Mouse (Mus musculus) thymus, adult 2 months (tissue): Measurements from ENCODE around the gene Ampd3. TPM values are rescaled to one million over a fixed set of nuclear protein-coding genes. Genes with fewer than 3 reads are reported as not detected.

Experiments
- DNase-seq: peaks from one replicate; pipeline ENCODE4 v3.0.0; 2021
- H3K27ac ChIP-seq: fragments of 200-500 bp; 2 replicates; pipeline ENCODE4 v1.5.1; 2012; ENCODE audit warnings: low read length, control low read depth; ENCODE audit not compliant: control insufficient read depth, insufficient read depth
- H3K27me3 ChIP-seq: fragments of 200-500 bp; 2 replicates; pipeline ENCODE4 v1.6.1; 2012; ENCODE audit warnings: mild to moderate bottlenecking, low read length, moderate library complexity, mixed read lengths; ENCODE audit not compliant: control insufficient read depth, insufficient read depth
- H3K36me3 ChIP-seq: fragments of 200-500 bp; 2 replicates; pipeline ENCODE4 v1.6.1; 2012; ENCODE audit warnings: mild to moderate bottlenecking, low read length, moderate library complexity; ENCODE audit not compliant: control insufficient read depth, insufficient read depth
- H3K4me1 ChIP-seq: fragments of 200-500 bp; replicated peaks from 2 replicates; pipeline ENCODE4 v1.6.1; 2012; ENCODE audit warnings: low read length; ENCODE audit not compliant: control insufficient read depth, insufficient read depth
- H3K4me3 ChIP-seq: fragments of 200-500 bp; 2 replicates; pipeline ENCODE4 v1.5.1; 2012; ENCODE audit warnings: mild to moderate bottlenecking, low read length, control low read depth, moderate library complexity; ENCODE audit not compliant: control insufficient read depth, insufficient read depth
- CTCF ChIP-seq: fragments of 200-500 bp; IDR thresholded peaks from 2 replicates; pipeline ENCODE4 v1.5.1; 2012; ENCODE audit warnings: mild to moderate bottlenecking, control low read depth, low read length, moderate library complexity, borderline replicate concordance; ENCODE audit not compliant: control insufficient read depth, poor library complexity, insufficient read depth; ENCODE audit errors: extremely low read depth
- POLR2A ChIP-seq: fragments of 200-500 bp; IDR thresholded peaks from 2 replicates; pipeline ENCODE4 v1.6.1; 2012; ENCODE audit warnings: mild to moderate bottlenecking, low read length, control low read depth, moderate library complexity; ENCODE audit not compliant: control insufficient read depth, poor library complexity, insufficient read depth; ENCODE audit errors: extremely low read depth
- WGBS: fragments of 180-500 bp; shearing (Covaris S2); methylation state at CpG from one replicate; pipeline ENCODE4 v1.1.7; 2018; 5-methylcytosine and 5-hydroxymethylcytosine counted together
- polyA plus RNA-seq: library from polyadenylated mRNA; depleted of rRNA; stranded (reverse); fragments of >200 nt; gene quantifications from 2 replicates; pipeline ENCODE4 v1.2.3, GENCODE M21; 2012

Ampd3 gene
- polyA plus RNA-seq, 1 experiment: 9.8 TPM

- no peak for TF ChIP-seq POLR2A
- no peak for TF ChIP-seq CTCF
- Histone ChIP-seq H3K36me3 (no peaks in the 10 kb centered on the region), H3K4me1 (no peaks in the 10 kb centered on the region), H3K27me3 (no peaks in the 10 kb centered on the region), H3K4me3 (no peak overlapping the region), H3K27ac (no peak overlapping the region)
- DNase-seq: no peak
- WGBS: 94% methylated on average over 2 of the region's 2 CpGs
These were observed 13.3 kb downstream of the Ampd3 start for GRCm38 (mm10) chr7:110781231-110781711.

- WGBS: 87% methylated on average over 7 of the region's 7 CpGs
- H3K27me3 ChIP-seq: no peaks in the 10 kb centered on the region
- no peak for DNase-seq
These were observed 14.1 kb downstream of the Ampd3 start for GRCm38 (mm10) chr7:110782135-110782534.

GRCm38 (mm10) chr7:110782845-110783478 lies 15.0 kb downstream of the Ampd3 start:
- H3K36me3 ChIP-seq: no peaks in the 10 kb centered on the region
- H3K4me1 ChIP-seq: no peaks in the 10 kb centered on the region
- H3K4me3 ChIP-seq: no peak overlapping the region
- no peaks in the 10 kb centered on the region for H3K27me3 ChIP-seq
- DNase-seq: no peak
- no peak for TF ChIP-seq POLR2A
- no peak for TF ChIP-seq CTCF
- 92% methylated on average over 10 of the region's 10 CpGs for WGBS
- H3K27ac ChIP-seq: no peak overlapping the region

More at GRCm38 (mm10) chr7:110782135-110782534, 14.1 kb downstream of the Ampd3 start:
- H3K27ac ChIP-seq: no peak overlapping the region
- H3K36me3 ChIP-seq: no peaks in the 10 kb centered on the region
- H3K4me1 ChIP-seq: no peaks in the 10 kb centered on the region
- H3K4me3 ChIP-seq: no peak overlapping the region
- no peak for TF ChIP-seq CTCF
- no peak for TF ChIP-seq POLR2A

GRCm38 (mm10) chr7:110784965-110785364 lies 17.0 kb downstream of the Ampd3 start:
- Histone ChIP-seq H3K36me3 (no peaks in the 10 kb centered on the region), H3K4me1 (no peaks in the 10 kb centered on the region), H3K4me3 (no peak overlapping the region), H3K27ac (no peak overlapping the region), H3K27me3 (no peaks in the 10 kb centered on the region)
- no peak for DNase-seq
- WGBS: 94% methylated on average over 8 of the region's 8 CpGs
- no peak for TF ChIP-seq POLR2A
- no peak for TF ChIP-seq CTCF

GRCm38 (mm10) chr7:110785741-110786146 lies 17.7 kb downstream of the Ampd3 start:
- H3K27me3 ChIP-seq: no peaks in the 10 kb centered on the region
- no peak for DNase-seq
- 90% methylated on average over 3 of the region's 3 CpGs for WGBS
- no peak overlapping the region for H3K27ac ChIP-seq
- no peaks in the 10 kb centered on the region for H3K36me3 ChIP-seq
- H3K4me1 ChIP-seq: no peaks in the 10 kb centered on the region
- TF ChIP-seq CTCF: no peak
- no peak for TF ChIP-seq POLR2A
- H3K4me3 ChIP-seq: no peak overlapping the region

GRCm38 (mm10) chr7:110787310-110787709 lies 19.3 kb downstream of the Ampd3 start:
- WGBS: 87% methylated on average over 6 of the region's 6 CpGs

GRCm38 (mm10) chr7:110790878-110791277 lies 22.9 kb downstream of the Ampd3 start:
- H3K36me3 ChIP-seq: no peaks in the 10 kb centered on the region
- H3K4me1 ChIP-seq: peaks cover 2% of the 10 kb centered on the region
- H3K27ac ChIP-seq: no peak overlapping the region
- no peak overlapping the region for H3K4me3 ChIP-seq
- 92% methylated on average over 8 of the region's 8 CpGs for WGBS
- DNase-seq: no peak
- TF ChIP-seq CTCF (no peak), POLR2A (no peak)
- no peaks in the 10 kb centered on the region for H3K27me3 ChIP-seq

More at GRCm38 (mm10) chr7:110787310-110787709, 19.3 kb downstream of the Ampd3 start:
- Histone ChIP-seq H3K4me1 (no peaks in the 10 kb centered on the region), H3K27me3 (no peaks in the 10 kb centered on the region), H3K4me3 (no peak overlapping the region), H3K36me3 (no peaks in the 10 kb centered on the region), H3K27ac (no peak overlapping the region)
- TF ChIP-seq CTCF (no peak), POLR2A (no peak)
- no peak for DNase-seq

GRCm38 (mm10) chr7:110792201-110792600 lies 24.2 kb downstream of the Ampd3 start:
- peaks cover 15% of the 10 kb centered on the region for H3K4me1 ChIP-seq
- H3K27ac ChIP-seq: no peak overlapping the region
- TF ChIP-seq CTCF: no peak
- TF ChIP-seq POLR2A: no peak
- no peak for DNase-seq
- WGBS: 98% methylated on average over 5 of the region's 5 CpGs
- no peaks in the 10 kb centered on the region for H3K36me3 ChIP-seq
- no peaks in the 10 kb centered on the region for H3K27me3 ChIP-seq
- no peak overlapping the region for H3K4me3 ChIP-seq
